Mouse (Mus musculus) limb, embryonic 13.5 days (tissue): ENCODE data around the gene Myo9b. TPM values are rescaled to one million over a fixed set of nuclear protein-coding genes. Genes with fewer than 3 reads are reported as not detected.

Source experiments
- ATAC-seq: fragments of 200-750 bp; cut with Nextera tagmentation; 2 replicates; pipeline ENCODE4 v1.8.0; 2017; ENCODE audit warnings: low read depth, moderate number of reproducible peaks, moderate TSS enrichment; ENCODE audit not compliant: low FRiP score
- H3K27ac ChIP-seq: fragments of 300-500 bp; sonication (generic); 2 replicates; pipeline ENCODE4 v1.5.1; 2015; ENCODE audit warnings: inconsistent platforms, mild to moderate bottlenecking, moderate library complexity
- H3K27me3 ChIP-seq: fragments of 300-500 bp; sonication (generic); 2 replicates; pipeline ENCODE4 v1.6.1; 2015; ENCODE audit warnings: mild to moderate bottlenecking, inconsistent platforms
- H3K36me3 ChIP-seq: fragments of 300-500 bp; sonication (generic); 2 replicates; pipeline ENCODE4 v1.6.1; 2015; ENCODE audit warnings: inconsistent platforms, mild to moderate bottlenecking, moderate library complexity
- H3K4me1 ChIP-seq: fragments of 300-500 bp; sonication (generic); 2 replicates; pipeline ENCODE4 v1.6.1; 2015; ENCODE audit warnings: inconsistent platforms
- H3K4me2 ChIP-seq: fragments of 300-500 bp; sonication (generic); replicated peaks from 2 replicates; pipeline ENCODE4 v1.6.1; 2015; ENCODE audit warnings: inconsistent platforms, mild to moderate bottlenecking, moderate library complexity
- H3K4me3 ChIP-seq: fragments of 300-500 bp; sonication (generic); 2 replicates; pipeline ENCODE4 v1.5.1; 2015; ENCODE audit warnings: moderate library complexity, mild to moderate bottlenecking, inconsistent platforms
- H3K9ac ChIP-seq: fragments of 300-500 bp; sonication (generic); 2 replicates; pipeline ENCODE4 v1.6.1; 2015; ENCODE audit warnings: mild to moderate bottlenecking, inconsistent platforms
- H3K9me3 ChIP-seq: fragments of 300-500 bp; sonication (generic); 2 replicates; pipeline ENCODE4 v1.6.1; 2016; ENCODE audit warnings: inconsistent platforms
- WGBS: fragments of 180-500 bp; shearing (Covaris S2); methylation state at CpG from one replicate; pipeline ENCODE4 v1.1.7; 2015; 5-methylcytosine and 5-hydroxymethylcytosine counted together
- polyA plus RNA-seq: library from polyadenylated mRNA; unstranded; fragments of >200 nt; fragmentation: Nextera tagmentation; extraction: Ambion mirVana; gene quantifications from 2 replicates; pipeline ENCODE4 v1.2.1, GENCODE M21; 2015

Myo9b gene
- polyA plus RNA-seq, 1 experiment from 2014 or later = 27.2 TPM

DNA sequence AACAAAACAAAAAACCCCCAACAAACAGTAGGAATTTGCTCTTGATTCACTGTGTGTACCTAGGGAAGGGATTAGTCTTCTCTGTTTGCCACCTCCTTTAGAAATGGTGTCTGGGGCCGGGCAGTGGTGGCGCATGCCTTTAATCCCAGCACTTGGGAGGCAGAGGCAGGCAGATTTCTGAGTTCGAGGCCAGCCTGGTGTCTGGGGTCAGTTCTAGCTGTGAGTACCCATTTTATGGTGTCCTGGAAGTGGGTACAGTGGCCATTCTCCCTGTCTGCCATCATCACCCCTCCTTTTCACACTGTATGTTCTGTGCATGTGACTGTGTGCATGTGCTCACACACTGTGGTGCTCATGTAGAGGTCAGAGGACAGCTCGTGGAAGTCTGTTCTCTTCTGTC is 135.7 kb downstream of the Myo9b start:
- Histone ChIP-seq H3K4me2 (no peak overlapping the region), H3K9ac (no peak overlapping the region), H3K36me3 (peaks cover 31% of the 10 kb centered on the region), H3K27me3 (no peaks in the 10 kb centered on the region), H3K4me3 (no peak overlapping the region), H3K9me3 (no peaks in the 10 kb centered on the region), H3K4me1 (peaks cover 16% of the 10 kb centered on the region), H3K27ac (no peak overlapping the region)
- no peak for ATAC-seq
- 89% methylated on average over 4 of the region's 4 CpGs for WGBS

Other genes with a start within 250 kb of the Myo9b start
- gene Haus8, start 220 bp downstream of the Myo9b start, polyA plus RNA-seq = 58.2 and 58.3 TPM in 2 replicates
- gene Use1, start 94.1 kb downstream of the Myo9b start, polyA plus RNA-seq = 108 and 110 TPM in 2 replicates
- 3.1 and 4.1 TPM in 2 replicates for gene Ocel1, start 98.6 kb downstream of the Myo9b start, polyA plus RNA-seq
- 38.2 and 43.7 TPM in 2 replicates for gene Nr2f6, start 109.2 kb downstream of the Myo9b start, polyA plus RNA-seq
- 8.1 and 8.2 TPM in 2 replicates for gene Ushbp1, start 123.1 kb downstream of the Myo9b start, polyA plus RNA-seq
- 93.1 and 99.7 TPM in 2 replicates for gene Babam1, start 124.1 kb downstream of the Myo9b start, polyA plus RNA-seq
- gene Ankle1, start 133.3 kb downstream of the Myo9b start, polyA plus RNA-seq = 40.7 and 41.9 TPM in 2 replicates
- 75.2 and 75.7 TPM in 2 replicates for gene Abhd8, start 190.9 kb downstream of the Myo9b start, polyA plus RNA-seq
- 151 and 152 TPM in 2 replicates for gene Mrpl34, start 192.2 kb downstream of the Myo9b start, polyA plus RNA-seq
- gene Dda1, start 196.5 kb downstream of the Myo9b start, polyA plus RNA-seq = 98.8 and 105 TPM in 2 replicates
- gene Ano8, start 213.2 kb downstream of the Myo9b start, polyA plus RNA-seq = 1.5 and 1.7 TPM in 2 replicates
- gene Gtpbp3, start 215.4 kb downstream of the Myo9b start, polyA plus RNA-seq = 23.6 and 25.0 TPM in 2 replicates
- 58.5 and 59.4 TPM in 2 replicates for gene Plvap, start 239.0 kb downstream of the Myo9b start, polyA plus RNA-seq